Mouse (Mus musculus) ES-Bruce4 (cell line): ENCODE results near the gene Rnf217.

Experiments
- CTCF ChIP-seq: IDR thresholded peaks from one replicate; pipeline ENCODE4 v1.8.1; 2011; ENCODE audit warnings: low read depth, low read length
- EP300 ChIP-seq: IDR thresholded peaks from 2 replicates; pipeline ENCODE4 v1.6.1; 2011; ENCODE audit warnings: low read depth, low read length; ENCODE audit not compliant: insufficient read depth
- POLR2A ChIP-seq: IDR thresholded peaks from one replicate; pipeline ENCODE4 v1.8.1; 2011; ENCODE audit warnings: low read length; ENCODE audit not compliant: insufficient read depth

- no peak for TF ChIP-seq POLR2A
- no peak for TF ChIP-seq EP300
- TF ChIP-seq CTCF: no peak
Measured at GRCm38 (mm10) chr10:31595326-31595725, 13.7 kb downstream of the Rnf217 start.
